Mouse (Mus musculus) thymus, postnatal 10 days (tissue): ENCODE data around the gene Zc3h15.
"Not testable (repeated sequence)": the region's sequence is repeated elsewhere in the genome, so short reads cannot be mapped to it uniquely, and the experiment has no call there.

ENCODE experiments used
- DNase-seq, 2 experiments: peaks; one replicate each; pipeline ENCODE4 v3.0.0; 2021; ENCODE audit warnings: low spot score in 2 of 2

Gene Zc3h15

GRCm38 (mm10) chr2:83644276-83645252, at the start of gene Zc3h15:
TSS of gene Zc3h15 (plus strand) at chr2:83644435.
- DNase-seq: peak; percentile 88 to 94

DNA sequence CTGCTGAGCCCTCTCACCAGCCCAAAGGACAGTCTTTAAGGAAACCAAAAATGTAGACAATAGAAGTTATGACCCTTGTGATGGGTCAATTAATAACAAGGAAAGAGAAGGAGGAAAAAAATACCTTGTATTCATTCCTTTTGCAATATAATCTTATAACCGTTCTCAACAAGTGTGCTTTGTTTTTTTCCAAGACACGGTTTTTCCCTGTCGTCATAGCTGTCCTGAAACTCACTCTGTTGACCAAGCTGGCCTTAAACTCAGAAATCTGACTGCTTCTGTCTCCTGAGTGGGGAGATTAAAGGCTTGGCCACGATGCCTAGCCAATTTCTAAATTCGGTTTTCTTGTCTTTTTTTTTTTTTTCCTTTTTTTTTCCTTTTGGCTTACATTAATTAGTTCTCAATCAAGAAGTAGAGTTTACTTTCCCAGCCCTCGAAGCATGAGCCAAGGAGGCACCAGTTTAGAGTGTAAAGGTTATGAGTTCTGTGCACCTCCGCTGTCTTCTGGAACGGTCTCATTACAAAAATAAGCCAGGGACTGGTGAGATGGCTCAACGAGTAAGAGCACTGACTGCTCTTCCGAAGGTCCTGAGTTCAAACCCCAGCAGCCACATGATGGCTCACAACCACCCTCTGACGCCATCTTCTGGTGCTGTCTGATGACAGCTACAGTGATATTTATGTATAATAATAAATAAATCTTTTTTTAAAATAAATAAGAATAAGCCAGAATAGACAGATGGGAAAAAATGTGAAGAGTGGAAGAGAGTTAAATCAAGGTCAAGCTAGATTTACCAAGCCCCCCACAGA, 23.5 kb upstream of the Zc3h15 start:
- DNase-seq: no peak

DNA sequence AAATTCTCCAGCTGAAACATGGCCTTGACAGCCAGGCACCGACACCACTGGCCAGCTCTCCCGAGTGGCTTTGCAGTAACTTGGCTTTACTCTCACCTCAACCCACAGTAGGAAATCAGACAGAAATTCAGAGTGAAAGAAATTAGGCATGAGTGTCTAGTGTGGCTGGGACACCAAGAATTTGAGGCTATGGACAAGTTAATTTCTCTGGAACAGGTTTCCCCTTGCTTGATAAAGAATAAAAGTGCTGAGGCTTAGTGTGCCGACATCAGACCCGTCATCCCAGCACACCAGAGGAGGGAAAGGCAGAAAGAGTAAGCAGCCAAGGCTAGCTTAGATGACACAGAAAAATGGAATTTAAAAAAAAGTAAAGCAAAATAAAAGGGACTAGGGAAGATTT, 22.7 kb upstream of the Zc3h15 start:
- no peak for DNase-seq

GRCm38 (mm10) chr2:83622792-83623191, 21.4 kb upstream of the Zc3h15 start:
- DNase-seq: no peak

- no peak for DNase-seq
Observed at GRCm38 (mm10) chr2:83624045-83624444, 20.2 kb upstream of the Zc3h15 start.

- DNase-seq: peak; percentile 36 to 77
Observed at GRCm38 (mm10) chr2:83625226-83626108, 18.8 kb upstream of the Zc3h15 start.

DNA sequence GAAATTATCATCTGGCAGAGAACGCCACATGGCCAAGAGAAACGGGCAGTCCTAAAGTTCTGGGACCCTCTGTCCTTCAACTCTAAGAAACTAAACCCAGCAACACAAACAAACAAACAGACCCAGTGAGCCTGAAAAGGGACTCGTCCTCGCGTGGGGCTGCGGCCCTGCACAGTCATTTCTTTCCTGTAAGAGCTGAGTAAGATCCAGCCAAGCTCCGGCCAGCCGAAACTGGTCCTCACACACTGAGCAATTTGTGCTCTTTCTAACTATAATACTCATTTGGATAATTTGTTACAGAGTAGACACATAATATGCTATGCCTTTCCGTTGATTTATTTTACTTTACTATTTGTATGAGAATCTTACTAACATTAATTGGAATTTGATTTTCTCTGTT, 17.4 kb upstream of the Zc3h15 start:
- DNase-seq: no peak

GRCm38 (mm10) chr2:83627495-83627894, 16.7 kb upstream of the Zc3h15 start:
- no peak for DNase-seq

GRCm38 (mm10) chr2:83627932-83628331, 16.3 kb upstream of the Zc3h15 start:
- no peak for DNase-seq

- DNase-seq: no peak
Observed at GRCm38 (mm10) chr2:83641993-83642392, 2.2 kb upstream of the Zc3h15 start.

- no peak for DNase-seq
Observed at GRCm38 (mm10) chr2:83648916-83649315, 4.7 kb downstream of the Zc3h15 start.

- DNase-seq: no peak
Observed at GRCm38 (mm10) chr2:83652606-83653005, 8.4 kb downstream of the Zc3h15 start.

DNA sequence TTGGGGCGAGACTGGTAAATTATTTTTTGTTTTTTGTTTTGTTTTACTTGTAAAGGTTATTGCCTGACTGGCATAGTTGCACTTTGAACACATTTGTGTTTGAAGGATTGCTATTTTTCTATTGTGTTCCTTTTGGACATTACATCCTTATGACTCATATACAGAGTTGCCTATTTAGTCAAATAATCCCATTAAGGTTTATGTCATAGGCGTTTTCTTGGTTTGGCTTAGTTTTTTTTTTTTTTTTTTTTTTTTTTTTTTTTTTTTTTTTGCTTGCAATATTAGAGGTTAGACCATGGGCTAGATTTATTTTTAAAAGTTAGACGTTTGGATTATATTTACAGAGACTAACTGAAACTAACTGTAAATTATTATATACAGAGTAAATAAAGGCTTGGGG, 15.0 kb downstream of the Zc3h15 start:
- DNase-seq: no peak

GRCm38 (mm10) chr2:83660114-83660513, 15.9 kb downstream of the Zc3h15 start:
- no peak for DNase-seq

DNA sequence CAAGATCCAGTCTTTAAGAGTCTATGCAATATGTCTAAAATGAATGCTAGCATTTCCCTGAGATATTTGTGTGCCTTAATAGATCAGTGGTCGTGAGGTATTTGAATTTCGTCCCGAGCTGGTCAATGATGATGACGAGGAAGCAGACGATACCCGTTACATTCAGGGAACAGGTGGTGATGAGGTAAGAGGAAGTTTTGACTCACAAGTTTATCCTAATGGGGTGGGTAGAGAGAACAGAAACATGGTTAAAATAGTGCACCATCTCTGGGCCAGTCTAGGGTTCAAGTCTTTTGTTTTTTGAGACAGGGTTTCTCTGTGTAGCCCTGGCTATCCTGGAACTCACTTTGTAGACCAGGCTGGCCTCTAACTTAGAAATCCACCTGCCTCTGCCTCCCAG, 17.1 kb downstream of the Zc3h15 start:
- DNase-seq: no peak

GRCm38 (mm10) chr2:83665051-83665450, 20.8 kb downstream of the Zc3h15 start:
- not testable (repeated sequence) for DNase-seq

DNA sequence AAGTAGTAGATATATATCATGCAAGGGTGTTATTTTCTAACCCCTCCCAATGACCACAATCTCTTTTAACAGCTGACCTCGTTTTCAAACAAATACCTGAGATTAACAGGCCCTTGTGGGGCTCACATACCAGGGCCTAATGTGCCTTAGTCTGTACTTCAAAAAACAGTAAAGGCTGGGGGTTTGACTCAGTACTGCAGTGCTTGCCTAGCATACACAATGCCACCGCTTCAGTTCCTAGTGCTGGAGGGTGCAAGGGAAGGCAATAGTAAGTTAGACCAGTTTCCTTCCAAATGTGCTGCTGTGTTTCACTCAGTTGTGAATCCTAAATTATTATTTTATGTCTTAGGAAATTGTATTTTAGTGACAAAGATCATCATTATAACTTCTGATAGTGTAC, 23.2 kb downstream of the Zc3h15 start:
- DNase-seq: no peak

DNA sequence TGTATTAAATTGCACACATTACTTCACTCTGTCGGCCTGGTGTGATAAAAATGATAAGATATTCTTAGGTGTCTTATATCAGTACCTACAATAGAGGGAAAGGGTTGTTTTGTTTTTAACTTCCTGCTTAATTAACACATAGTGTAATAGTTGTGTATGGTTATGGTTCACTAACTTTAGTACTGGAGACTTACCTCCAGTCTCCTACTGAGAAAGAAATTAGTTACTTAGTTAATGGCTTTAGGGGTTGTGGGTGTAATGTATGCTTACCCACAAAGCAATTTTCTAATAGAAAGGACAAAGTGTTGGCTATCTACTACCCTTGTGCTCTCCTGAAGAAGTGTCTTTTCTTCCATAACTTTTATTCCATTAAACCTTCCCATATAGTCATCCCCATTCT, 23.8 kb downstream of the Zc3h15 start:
- DNase-seq: no peak

DNA sequence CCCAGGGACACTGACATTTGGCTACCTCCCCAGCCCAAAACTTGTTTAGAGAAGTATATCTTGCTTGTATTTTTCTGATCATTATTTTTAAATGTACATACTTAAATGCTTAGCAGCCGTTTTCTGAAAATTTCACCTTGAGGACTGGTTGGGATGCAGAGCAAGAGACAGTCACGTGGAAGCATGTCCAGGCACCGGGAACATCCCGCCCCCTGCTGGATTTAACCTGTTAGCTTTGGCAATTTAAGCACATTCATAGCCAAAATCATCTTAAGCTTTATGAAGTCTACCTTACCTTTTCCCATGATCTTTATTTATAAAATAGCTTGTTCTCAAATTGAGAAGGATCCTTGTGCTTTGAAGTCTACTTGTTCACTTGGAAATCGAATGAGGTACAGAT, 25.8 kb downstream of the Zc3h15 start:
- no peak for DNase-seq

- no peak for DNase-seq
Observed at GRCm38 (mm10) chr2:83671843-83672242, 27.6 kb downstream of the Zc3h15 start.

DNA sequence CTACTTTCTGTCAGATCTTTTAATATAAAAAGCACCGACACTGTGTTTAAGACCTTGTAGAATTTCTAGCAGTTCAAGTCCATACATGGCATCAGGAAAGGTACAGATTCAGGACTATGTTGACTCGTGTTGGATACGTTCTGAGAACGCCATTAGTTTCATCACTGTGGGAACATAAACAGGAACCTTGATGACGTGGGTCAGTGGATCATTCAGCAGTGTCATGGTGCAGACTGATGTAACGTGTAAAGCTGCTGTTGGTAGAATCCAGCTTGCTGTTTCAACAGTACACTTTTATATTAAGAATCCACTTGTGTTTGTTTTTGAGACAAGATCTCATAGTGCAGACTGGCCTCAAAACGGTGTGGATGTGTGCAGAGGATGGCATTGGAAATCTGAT, 28.8 kb downstream of the Zc3h15 start:
- DNase-seq: no peak

DNA sequence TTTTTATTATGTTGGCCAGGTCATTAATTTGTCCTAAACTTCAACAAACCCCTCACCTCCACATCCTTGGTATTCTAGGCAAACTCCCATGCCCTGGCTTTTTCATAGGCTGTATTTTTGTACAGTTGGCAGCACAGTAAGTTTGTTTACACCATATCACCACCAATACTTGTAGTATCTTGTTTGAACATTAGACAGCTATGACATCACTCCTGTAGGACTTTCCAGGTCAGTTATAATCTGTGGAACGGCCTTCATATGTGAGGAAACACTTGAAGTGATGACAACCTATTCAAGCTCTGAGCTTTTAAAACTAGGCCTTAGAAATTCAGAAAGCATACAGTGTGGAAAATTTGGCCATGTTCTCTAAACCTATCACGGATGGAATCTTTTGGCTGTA, 29.6 kb downstream of the Zc3h15 start:
- DNase-seq: no peak
